Mouse (Mus musculus) MEL (cell line): ENCODE measurements around the gene Gm38392. TPM values are rescaled to one million over a fixed set of nuclear protein-coding genes. Genes with fewer than 3 reads are reported as not detected.

Experiments
- DNase-seq: peaks from one replicate; pipeline ENCODE4 v3.0.0; 2011; ENCODE audit warnings: low read depth, low spot score
- H3K27ac ChIP-seq: 2 replicates; pipeline ENCODE4 v1.5.1; 2012; ENCODE audit warnings: low read depth, mild to moderate bottlenecking, control low read depth, low read length, moderate library complexity; ENCODE audit not compliant: control insufficient read depth
- H3K27me3 ChIP-seq, 2 experiments: fragments of 150-350 bp in 1 of 2; sonication (generic) in 1 of 2; 2 replicates each; pipeline ENCODE4 v1.6.1; 2012; ENCODE audit warnings: low read length in 2 of 2, mild to moderate bottlenecking in 2 of 2, improper control_type of control experiment in 1 of 2, moderate library complexity in 1 of 2; ENCODE audit not compliant: insufficient read depth in 2 of 2, control insufficient read depth in 1 of 2
- H3K36me3 ChIP-seq, 2 experiments: 2 replicates each; pipeline ENCODE4 v1.6.1; 2012 to 2014; ENCODE audit warnings: low read length in 2 of 2, improper control_type of control experiment in 1 of 2, inconsistent platforms in 1 of 2, mild to moderate bottlenecking in 1 of 2; ENCODE audit not compliant: insufficient read depth in 2 of 2, control insufficient read depth in 1 of 2
- H3K4me1 ChIP-seq, 2 experiments: fragments of 150-350 bp in 1 of 2; sonication (generic) in 1 of 2; 2 replicates each; pipeline ENCODE4 v1.6.1; 2012; ENCODE audit warnings: low read length in 2 of 2, improper control_type of control experiment in 1 of 2, mild to moderate bottlenecking in 1 of 2; ENCODE audit not compliant: insufficient read depth in 2 of 2, control insufficient read depth in 1 of 2
- H3K4me3 ChIP-seq, 2 experiments: fragments of 150-350 bp in 1 of 2; sonication (generic) in 1 of 2; 2 replicates each; pipeline ENCODE4 v1.5.1; 2012; ENCODE audit warnings: low read depth in 2 of 2, low read length in 2 of 2, mild to moderate bottlenecking in 2 of 2, moderate library complexity in 2 of 2, control low read depth in 1 of 2, improper control_type of control experiment in 1 of 2; ENCODE audit not compliant: control insufficient read depth in 1 of 2, insufficient read depth in 1 of 2
- H3K79me2 ChIP-seq: 2 replicates; pipeline ENCODE4 v1.6.1; 2012; ENCODE audit warnings: mild to moderate bottlenecking, low read length, moderate library complexity; ENCODE audit not compliant: control insufficient read depth, poor library complexity, insufficient read depth
- H3K9ac ChIP-seq: 2 replicates; pipeline ENCODE4 v1.6.1; 2012; ENCODE audit warnings: low read depth, mild to moderate bottlenecking, control low read depth, low read length, moderate library complexity; ENCODE audit not compliant: control insufficient read depth, poor library complexity, severe bottlenecking
- H3K9me3 ChIP-seq: fragments of 150-350 bp; sonication (generic); replicated peaks from 2 replicates; pipeline ENCODE4 v1.6.1; 2012; ENCODE audit warnings: mild to moderate bottlenecking, low read length, improper control_type of control experiment, moderate library complexity; ENCODE audit not compliant: insufficient read depth
- CHD1 ChIP-seq: IDR thresholded peaks from 2 replicates; pipeline ENCODE4 v1.6.1; 2012; ENCODE audit warnings: low read depth, mild to moderate bottlenecking, inconsistent platforms, low read length, improper control_type of control experiment
- CTCF ChIP-seq, 3 experiments: IDR thresholded peaks in 2 of 3; conservative IDR thresholded peaks in 1 of 3; 2 replicates each; pipeline ENCODE4 v1.5.1; 2011 to 2012; ENCODE audit warnings: low read length in 3 of 3, low read depth in 2 of 3, mild to moderate bottlenecking in 2 of 3, improper control_type of control experiment in 1 of 3, inconsistent platforms in 1 of 3, mixed read lengths in 1 of 3, moderate library complexity in 1 of 3; ENCODE audit not compliant: control insufficient read depth in 1 of 3, insufficient read depth in 1 of 3, poor library complexity in 1 of 3, severe bottlenecking in 1 of 3
- ELF1 ChIP-seq: IDR thresholded peaks from 2 replicates; pipeline ENCODE4 v1.6.1; 2014; ENCODE audit warnings: low read depth, mild to moderate bottlenecking, inconsistent platforms, low read length, improper control_type of control experiment, moderate library complexity
- ETS1 ChIP-seq: IDR thresholded peaks from 2 replicates; pipeline ENCODE4 v1.6.1; 2012; ENCODE audit warnings: low read depth, mild to moderate bottlenecking, inconsistent platforms, low read length, improper control_type of control experiment, moderate library complexity
- GATA1 ChIP-seq: IDR thresholded peaks from 2 replicates; pipeline ENCODE4 v1.6.1; 2011; ENCODE audit warnings: low read depth, low read length, improper control_type of control experiment
- HCFC1 ChIP-seq: IDR thresholded peaks from 2 replicates; pipeline ENCODE4 v1.6.1; 2012; ENCODE audit warnings: low read depth, mild to moderate bottlenecking, inconsistent platforms, low read length, improper control_type of control experiment, moderate library complexity
- JUND ChIP-seq: IDR thresholded peaks from 2 replicates; pipeline ENCODE4 v1.6.1; 2011; ENCODE audit warnings: low read depth, mild to moderate bottlenecking, improper control_type of control experiment, low read length
- MXI1 ChIP-seq: IDR thresholded peaks from 2 replicates; pipeline ENCODE4 v1.6.1; 2011; ENCODE audit warnings: mild to moderate bottlenecking, low read depth, low read length, improper control_type of control experiment
- MYB ChIP-seq: IDR thresholded peaks from 2 replicates; pipeline ENCODE4 v1.6.1; 2011; ENCODE audit warnings: mild to moderate bottlenecking, low read depth, low read length, improper control_type of control experiment
- POLR2AphosphoS5 ChIP-seq: IDR thresholded peaks from 2 replicates; pipeline ENCODE4 v1.6.1; 2012; ENCODE audit warnings: low read depth, borderline replicate concordance, mild to moderate bottlenecking, inconsistent platforms, low read length, moderate library complexity, mixed read lengths
- RCOR1 ChIP-seq: IDR thresholded peaks from 2 replicates; pipeline ENCODE4 v1.6.1; 2012; ENCODE audit warnings: low read depth, mild to moderate bottlenecking, inconsistent platforms, low read length, improper control_type of control experiment
- SIN3A ChIP-seq: IDR thresholded peaks from 2 replicates; pipeline ENCODE4 v1.6.1; 2012; ENCODE audit warnings: low read length, improper control_type of control experiment, inconsistent platforms
- USF2 ChIP-seq, 2 experiments: IDR thresholded peaks; 2 replicates each; pipeline ENCODE4 v1.6.1; 2011 to 2012; ENCODE audit warnings: improper control_type of control experiment in 2 of 2, low read length in 2 of 2, borderline replicate concordance in 1 of 2, inconsistent platforms in 1 of 2, low read depth in 1 of 2, mild to moderate bottlenecking in 1 of 2; ENCODE audit not compliant: insufficient read depth in 1 of 2
- ZC3H11A ChIP-seq: IDR thresholded peaks from 2 replicates; pipeline ENCODE4 v1.6.1; 2012; ENCODE audit warnings: low read depth, mild to moderate bottlenecking, inconsistent platforms, low read length, improper control_type of control experiment
- polyA plus RNA-seq, 2 experiments: library from polyadenylated mRNA; stranded (reverse) in 1 of 2; unstranded in 1 of 2; fragments of >175 nt in 1 of 2; fragments of >200 nt in 1 of 2; gene quantifications; 2 replicates each; pipeline versions ENCODE4 v1.2.1 to v1.2.4; 2012; ENCODE audit warnings: low replicate concordance in 2 of 2, low read depth in 1 of 2; ENCODE audit not compliant: insufficient read length in 2 of 2, insufficient read depth in 1 of 2, missing spikeins in 1 of 2
- total RNA-seq: library from RNA; depleted of rRNA; stranded (reverse); fragments of 300-350 nt; gene quantifications from 2 replicates; pipeline ENCODE4 v1.2.3, GENCODE M21; 2012

Gene Gm38392
- total and polyA plus RNA-seq, 3 experiments = 0.69 to 0.84 TPM; not detected in 1

DNA sequence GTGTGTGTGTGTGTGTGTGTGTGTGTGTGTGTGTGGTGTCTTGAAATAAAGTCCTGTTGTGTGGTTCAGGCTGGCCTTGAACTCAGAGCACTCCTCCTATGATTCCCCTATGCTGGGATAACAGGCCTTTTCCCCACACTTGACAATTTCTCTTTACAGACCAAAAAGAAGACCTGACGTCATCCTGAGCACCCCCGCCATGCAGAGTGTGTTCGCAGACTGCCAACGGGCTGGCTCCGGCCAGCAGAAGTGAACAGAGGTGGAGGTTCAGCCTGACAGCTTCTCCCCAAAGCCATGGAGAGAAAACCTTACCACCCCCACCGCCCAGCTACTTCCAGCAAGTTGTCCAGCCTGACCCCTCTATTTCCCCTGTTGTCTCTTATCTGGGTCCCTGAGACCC is 57.5 kb downstream of the Gm38392 start:
- no peak for DNase-seq
- H3K79me2 ChIP-seq = no peaks in the 10 kb centered on the region
- no peaks in the 10 kb centered on the region for H3K9me3 ChIP-seq
- peaks cover 0 to 5% of the 10 kb centered on the region in 2 experiments; a peak in 2 of 4 replicates for H3K4me1 ChIP-seq
- peaks cover 28 to 35% of the 10 kb centered on the region in 2 experiments for H3K27me3 ChIP-seq
- no peak overlapping the region for H3K9ac ChIP-seq
- no peak for TF ChIP-seq USF2 (IDR thresholded peaks at IDR 0.05; ENCODE audit: borderline replicate concordance in 1 of 2, insufficient read depth in 1 of 2, low read depth in 1 of 2, low read length in 2 of 2)
- TF ChIP-seq ETS1 = no peak
- H3K27ac ChIP-seq = no peak overlapping the region
- no peak overlapping the region for H3K4me3 ChIP-seq
- H3K36me3 ChIP-seq = peaks cover 0 to 5% of the 10 kb centered on the region in 2 experiments; a peak in 1 of 4 replicates

DNA sequence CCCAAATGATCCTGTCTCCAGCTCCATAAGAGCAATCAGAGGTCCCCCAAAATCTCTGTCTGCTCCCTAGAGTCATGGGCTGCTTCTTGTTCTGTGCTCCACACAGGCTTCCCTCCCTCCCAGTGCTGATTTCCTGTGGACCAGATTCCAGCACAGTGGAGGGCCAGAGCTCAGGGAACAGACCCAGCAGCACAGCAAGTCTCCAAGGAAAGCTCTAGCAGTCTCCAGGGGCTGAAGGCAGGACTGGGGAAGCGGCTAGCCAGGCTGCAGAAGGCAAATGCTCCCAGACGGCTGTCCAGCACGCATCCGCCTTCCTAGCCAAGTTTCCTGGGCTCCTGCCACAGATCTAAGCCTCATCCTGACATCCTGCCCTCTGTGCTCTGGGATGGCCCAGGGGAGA is 58.1 kb downstream of the Gm38392 start:
- Histone ChIP-seq H3K79me2 (no peaks in the 10 kb centered on the region), H3K27me3 (peaks cover 22 to 34% of the 10 kb centered on the region in 2 experiments), H3K4me1 (peaks cover 0 to 5% of the 10 kb centered on the region in 2 experiments; a peak in 2 of 4 replicates), H3K36me3 (peaks cover 0 to 5% of the 10 kb centered on the region in 2 experiments; a peak in 1 of 4 replicates), H3K9me3 (no peaks in the 10 kb centered on the region), H3K27ac (no peak overlapping the region), H3K4me3 (no peak overlapping the region), H3K9ac (no peak overlapping the region)
- DNase-seq = no peak
- TF ChIP-seq JUND (no peak), MXI1 (no peak), CTCF (IDR thresholded peaks at IDR 0.05 in 2 of 3, conservative IDR thresholded peaks at IDR 0.05 in 1 of 3; ENCODE audit: control insufficient read depth in 1 of 3, insufficient read depth in 1 of 3, low read depth in 2 of 3, low read length in 3 of 3, poor library complexity in 1 of 3, severe bottlenecking in 1 of 3) (no peak)

DNA sequence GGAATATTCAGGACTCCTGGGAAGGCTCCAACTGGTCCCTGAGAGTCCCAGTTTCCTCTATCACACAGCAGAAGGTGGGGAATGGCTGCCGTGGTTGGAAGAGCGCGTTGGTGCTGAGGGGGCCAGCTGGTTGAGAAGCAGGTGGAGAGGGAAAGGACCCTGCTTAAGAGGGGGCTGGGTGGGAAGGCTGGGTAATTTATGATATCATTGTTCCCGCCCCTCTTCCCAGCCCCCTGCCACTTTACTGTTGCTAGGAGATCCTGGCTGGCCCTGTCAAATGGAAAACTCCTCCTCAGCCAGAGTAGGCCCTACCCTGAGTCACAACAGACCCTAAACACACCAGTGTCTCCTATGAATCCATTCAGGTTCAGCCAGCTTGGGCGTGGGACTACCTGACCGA is 59.0 kb downstream of the Gm38392 start:
- no peak for DNase-seq
- TF ChIP-seq CTCF (IDR thresholded peaks at IDR 0.05 in 2 of 3, conservative IDR thresholded peaks at IDR 0.05 in 1 of 3; ENCODE audit: control insufficient read depth in 1 of 3, insufficient read depth in 1 of 3, low read depth in 2 of 3, low read length in 3 of 3, poor library complexity in 1 of 3, severe bottlenecking in 1 of 3) = no peak
- no peak for TF ChIP-seq RCOR1
- TF ChIP-seq ZC3H11A = no peak
- TF ChIP-seq MYB = no peak
- TF ChIP-seq GATA1 = no peak
- no peak for TF ChIP-seq POLR2AphosphoS5
- TF ChIP-seq CHD1 = no peak
- TF ChIP-seq HCFC1 = no peak
- no peak for TF ChIP-seq JUND
- no peak for TF ChIP-seq ELF1
- no peak for TF ChIP-seq SIN3A
- no peak for TF ChIP-seq USF2 (IDR thresholded peaks at IDR 0.05; ENCODE audit: borderline replicate concordance in 1 of 2, insufficient read depth in 1 of 2, low read depth in 1 of 2, low read length in 2 of 2)
- H3K36me3 ChIP-seq = peaks cover 0 to 5% of the 10 kb centered on the region in 2 experiments; a peak in 1 of 4 replicates
- H3K9ac ChIP-seq = no peak overlapping the region
- peaks cover 14 to 25% of the 10 kb centered on the region in 2 experiments for H3K27me3 ChIP-seq
- no peak overlapping the region for H3K27ac ChIP-seq
- H3K9me3 ChIP-seq = no peaks in the 10 kb centered on the region
- peaks cover 0 to 5% of the 10 kb centered on the region in 2 experiments; a peak in 2 of 4 replicates for H3K4me1 ChIP-seq
- H3K4me3 ChIP-seq = no peak overlapping the region
- no peaks in the 10 kb centered on the region for H3K79me2 ChIP-seq
